Mouse (Mus musculus) forebrain, embryonic 10.5 days (tissue): ENCODE measurements around the gene Nqo2. TPM values are rescaled to one million over a fixed set of nuclear protein-coding genes. Genes with fewer than 3 reads are reported as not detected.

Experiments used
- DNase-seq: peaks from one replicate; pipeline ENCODE4 v3.0.0-alpha.2; 2017; ENCODE audit warnings: low spot score; ENCODE audit errors: extremely low spot score
- H3K27ac ChIP-seq: fragments of 300-500 bp; sonication (generic); 2 replicates; pipeline ENCODE4 v1.5.1; 2016; ENCODE audit warnings: mild to moderate bottlenecking
- H3K27me3 ChIP-seq: fragments of 300-500 bp; sonication (generic); 2 replicates; pipeline ENCODE4 v1.6.1; 2016; ENCODE audit warnings: mild to moderate bottlenecking; ENCODE audit not compliant: poor library complexity, severe bottlenecking
- H3K36me3 ChIP-seq: fragments of 300-500 bp; sonication (generic); replicated peaks from 2 replicates; pipeline ENCODE4 v1.6.1; 2016; ENCODE audit warnings: mild to moderate bottlenecking, moderate library complexity
- H3K4me1 ChIP-seq: fragments of 300-500 bp; sonication (generic); 2 replicates; pipeline ENCODE4 v1.6.1; 2016
- H3K4me3 ChIP-seq: fragments of 300-500 bp; sonication (generic); 2 replicates; pipeline ENCODE4 v1.5.1; 2016; ENCODE audit warnings: mild to moderate bottlenecking, moderate library complexity
- H3K9me3 ChIP-seq: fragments of 300-500 bp; sonication (generic); 2 replicates; pipeline ENCODE4 v1.6.1; 2016; ENCODE audit warnings: mild to moderate bottlenecking, moderate library complexity
- WGBS: fragments of 180-500 bp; shearing (Covaris S2); methylation state at CpG from one replicate; pipeline ENCODE4 v1.1.7; 2016; 5-methylcytosine and 5-hydroxymethylcytosine counted together
- polyA plus RNA-seq: library from polyadenylated mRNA; unstranded; fragments of >200 nt; fragmentation: Nextera tagmentation; extraction: Ambion mirVana; gene quantifications from 2 replicates; pipeline ENCODE4 v1.2.1, GENCODE M21; 2016

The Nqo2 gene
- polyA plus RNA-seq, 1 experiment from 2014 or later, result 21.8 TPM

- no peak overlapping the region for H3K27ac ChIP-seq
- no peaks in the 10 kb centered on the region for H3K9me3 ChIP-seq
- no peaks in the 10 kb centered on the region for H3K27me3 ChIP-seq
- H3K4me3 ChIP-seq, result no peak overlapping the region
- H3K4me1 ChIP-seq, result no peaks in the 10 kb centered on the region
- DNase-seq, result no peak
- peaks cover 51% of the 10 kb centered on the region for H3K36me3 ChIP-seq
- 93% methylated on average over 9 of the region's 9 CpGs for WGBS
These were observed 52.6 kb downstream of the Nqo2 start for GRCm38 (mm10) chr13:34016927-34017569.

GRCm38 (mm10) chr13:34018521-34018920, 54.0 kb downstream of the Nqo2 start:
- no peak for DNase-seq
- Histone ChIP-seq H3K9me3 (no peaks in the 10 kb centered on the region), H3K27me3 (no peaks in the 10 kb centered on the region), H3K36me3 (peaks cover 51% of the 10 kb centered on the region), H3K4me3 (no peak overlapping the region), H3K27ac (no peak overlapping the region), H3K4me1 (no peaks in the 10 kb centered on the region)
- 95% methylated on average over 1 of the region's 1 CpGs for WGBS

GRCm38 (mm10) chr13:34021998-34022397, 57.5 kb downstream of the Nqo2 start:
- WGBS, result 92% methylated on average over 2 of the region's 2 CpGs
- no peak overlapping the region for H3K4me3 ChIP-seq
- H3K27me3 ChIP-seq, result no peaks in the 10 kb centered on the region
- no peaks in the 10 kb centered on the region for H3K4me1 ChIP-seq
- no peaks in the 10 kb centered on the region for H3K9me3 ChIP-seq
- peaks cover 27% of the 10 kb centered on the region for H3K36me3 ChIP-seq
- no peak for DNase-seq
- no peak overlapping the region for H3K27ac ChIP-seq

GRCm38 (mm10) chr13:34032041-34032440, 67.6 kb downstream of the Nqo2 start:
- DNase-seq, result no peak
- H3K4me3 ChIP-seq, result no peak overlapping the region
- WGBS, result 78% methylated on average over 2 of the region's 2 CpGs

GRCm38 (mm10) chr13:34035424-34035823, 70.9 kb downstream of the Nqo2 start:
- H3K9me3 ChIP-seq, result peaks cover 8% of the 10 kb centered on the region; the same call in 1 of the 2 replicates
- no peak for DNase-seq
- peaks cover 19% of the 10 kb centered on the region for H3K36me3 ChIP-seq
- no peaks in the 10 kb centered on the region for H3K27me3 ChIP-seq
- H3K4me3 ChIP-seq, result no peak overlapping the region
- H3K27ac ChIP-seq, result no peak overlapping the region
- 93% methylated on average over 3 of the region's 3 CpGs for WGBS
- peaks cover 26% of the 10 kb centered on the region for H3K4me1 ChIP-seq

More at GRCm38 (mm10) chr13:34032041-34032440, 67.6 kb downstream of the Nqo2 start:
- Histone ChIP-seq H3K27ac (no peak overlapping the region), H3K4me1 (peaks cover 4% of the 10 kb centered on the region), H3K36me3 (peaks cover 25% of the 10 kb centered on the region), H3K9me3 (no peaks in the 10 kb centered on the region), H3K27me3 (no peaks in the 10 kb centered on the region)

GRCm38 (mm10) chr13:34036726-34037125, 72.2 kb downstream of the Nqo2 start:
- H3K27me3 ChIP-seq, result no peaks in the 10 kb centered on the region
- H3K9me3 ChIP-seq, result peaks cover 8% of the 10 kb centered on the region; the same call in 1 of the 2 replicates
- peaks cover 15% of the 10 kb centered on the region for H3K36me3 ChIP-seq
- no peak overlapping the region for H3K4me3 ChIP-seq
- peak overlapping the region; percentile 97; the same call in 1 of the 2 replicates for H3K27ac ChIP-seq
- WGBS, result 84% methylated on average over 5 of the region's 5 CpGs
- no peak for DNase-seq
- H3K4me1 ChIP-seq, result peaks cover 26% of the 10 kb centered on the region

- Histone ChIP-seq H3K27ac (peak within 1 kb of the TSS; percentile 97), H3K9me3 (peaks cover 8% of the 10 kb centered on the region; the same call in 1 of the 2 replicates), H3K4me3 (peak within 1 kb of the TSS; percentile 84), H3K27me3 (no peaks in the 10 kb centered on the region), H3K36me3 (peaks cover 15% of the 10 kb centered on the region), H3K4me1 (peaks cover 26% of the 10 kb centered on the region)
- peak; percentile 92 for DNase-seq
- under 1% methylated on average over 37 of the region's 37 CpGs for WGBS
These were observed 72.9 kb downstream of the Nqo2 start, which contains the start of gene Bphl for GRCm38 (mm10) chr13:34037172-34038055. Gene Bphl, plus strand, starts transcription at chr13:34037597.

- 48% methylated on average over 5 of the region's 5 CpGs for WGBS
- Histone ChIP-seq H3K4me1 (peaks cover 26% of the 10 kb centered on the region), H3K27me3 (no peaks in the 10 kb centered on the region), H3K4me3 (peak overlapping the region; percentile 84), H3K27ac (peak overlapping the region; percentile 97), H3K9me3 (peaks cover 8% of the 10 kb centered on the region; the same call in 1 of the 2 replicates), H3K36me3 (peaks cover 12% of the 10 kb centered on the region)
- no peak for DNase-seq
These were observed 73.6 kb downstream of the Nqo2 start for GRCm38 (mm10) chr13:34038056-34038432.

Other genes with a start within 250 kb of the Nqo2 start
- gene Serpinb6e, start 121.3 kb upstream of the Nqo2 start, polyA plus RNA-seq, result not detected in 2 replicates
- gene Serpinb6c, start 59.0 kb upstream of the Nqo2 start, polyA plus RNA-seq, result not detected in 2 replicates
- gene Ripk1, start 37.7 kb downstream of the Nqo2 start, polyA plus RNA-seq, result 7.0 and 7.7 TPM in 2 replicates
- gene Serpinb6a, start 38.1 kb downstream of the Nqo2 start, polyA plus RNA-seq, result 29.4 and 30.0 TPM in 2 replicates
- gene Bphl, start 72.9 kb downstream of the Nqo2 start, polyA plus RNA-seq, result 33.6 and 35.1 TPM in 2 replicates
- 79.2 and 98.2 TPM in 2 replicates for gene Tubb2a, start 113.3 kb downstream of the Nqo2 start, polyA plus RNA-seq
- 137 and 151 TPM in 2 replicates for gene Tubb2b, start 165.8 kb downstream of the Nqo2 start, polyA plus RNA-seq
- gene Psmg4, start 198.3 kb downstream of the Nqo2 start, polyA plus RNA-seq, result 129 and 133 TPM in 2 replicates